Mouse (Mus musculus) megakaryocyte, embryonic 14.5 days (primary cell): Measurements from ENCODE around the gene Mamld1. TPM values are rescaled to one million over a fixed set of nuclear protein-coding genes. Genes with fewer than 3 reads are reported as not detected.

Experiments
- H3K27me3 ChIP-seq: replicated peaks from 2 replicates; pipeline ENCODE3; 2012; ENCODE audit warnings: inconsistent platforms
- H3K36me3 ChIP-seq: replicated peaks from 2 replicates; pipeline ENCODE3; 2012; ENCODE audit warnings: low read length, inconsistent platforms, mixed read lengths
- H3K4me1 ChIP-seq: 2 replicates; pipeline ENCODE4 v1.6.1; 2012; ENCODE audit warnings: inconsistent platforms
- H3K4me3 ChIP-seq: replicated peaks from 2 replicates; pipeline ENCODE3; 2012; ENCODE audit warnings: moderate library complexity, mild to moderate bottlenecking, inconsistent platforms
- H3K9me3 ChIP-seq: 2 replicates; pipeline ENCODE4 v1.6.1; 2012; ENCODE audit warnings: inconsistent platforms
- FLI1 ChIP-seq: IDR thresholded peaks from 2 replicates; pipeline ENCODE4 v1.6.1; 2012; ENCODE audit warnings: low read length, inconsistent platforms, mixed read lengths
- GATA1 ChIP-seq: IDR thresholded peaks from 3 replicates; pipeline ENCODE4 v1.6.1; 2012; ENCODE audit warnings: mixed read lengths, low read length, inconsistent platforms, borderline replicate concordance
- polyA plus RNA-seq: library from polyadenylated mRNA; stranded (reverse); fragments of >175 nt; gene quantifications from 2 replicates; pipeline ENCODE4 v1.2.3, GENCODE M21; 2012; ENCODE audit warnings: low replicate concordance; ENCODE audit not compliant: insufficient read depth

The Mamld1 gene
- polyA plus RNA-seq, 1 experiment, result not detected

DNA sequence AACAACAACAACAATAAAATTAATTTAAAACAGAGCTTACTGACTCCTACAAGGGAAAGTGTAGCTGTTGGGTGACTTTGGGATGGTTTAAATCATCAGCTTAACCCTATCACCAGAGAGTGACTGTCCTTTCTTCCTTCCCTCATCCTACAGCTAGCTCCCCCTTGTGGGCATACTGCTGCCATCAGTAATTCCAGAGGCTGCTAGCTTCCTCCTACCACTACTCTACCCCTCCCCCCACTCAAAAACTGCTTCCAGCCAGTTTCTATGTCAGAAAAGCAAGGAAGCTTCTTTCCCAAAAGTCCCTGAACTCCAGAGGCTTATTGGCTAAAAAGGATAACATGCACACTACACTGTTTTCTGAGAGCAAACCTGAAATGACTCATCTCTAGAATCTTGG, 81.4 kb downstream of the Mamld1 start:
- no peaks in the 10 kb centered on the region for H3K9me3 ChIP-seq
- TF ChIP-seq FLI1, result no peak
- no peak for TF ChIP-seq GATA1
- no peaks in the 10 kb centered on the region for H3K4me1 ChIP-seq
- no peak overlapping the region for H3K4me3 ChIP-seq
- no peaks in the 10 kb centered on the region for H3K36me3 ChIP-seq
- H3K27me3 ChIP-seq, result peaks cover 4% of the 10 kb centered on the region

DNA sequence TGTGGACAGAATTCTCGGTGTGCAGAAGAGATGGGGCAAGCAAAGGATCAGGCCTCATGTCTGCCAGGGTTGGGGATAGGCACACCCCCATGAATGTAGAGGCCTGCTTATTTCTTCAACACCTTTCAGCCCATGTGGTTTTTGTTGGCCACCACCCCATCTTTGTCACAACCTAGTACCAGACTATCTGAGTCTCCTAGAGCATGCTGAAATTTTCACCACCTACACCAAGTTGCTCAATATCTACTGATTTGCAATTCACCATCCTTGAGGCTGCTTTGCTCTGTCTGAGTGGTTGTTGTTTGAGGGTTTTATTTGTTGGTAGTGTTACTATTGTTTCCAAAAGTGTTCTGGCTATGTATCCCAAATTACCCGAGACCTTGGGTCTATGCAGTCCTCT, 91.3 kb downstream of the Mamld1 start:
- Histone ChIP-seq H3K4me3 (no peak overlapping the region), H3K4me1 (no peaks in the 10 kb centered on the region), H3K27me3 (peaks cover 39% of the 10 kb centered on the region), H3K9me3 (no peaks in the 10 kb centered on the region), H3K36me3 (no peaks in the 10 kb centered on the region)
- TF ChIP-seq GATA1, result no peak
- no peak for TF ChIP-seq FLI1

DNA sequence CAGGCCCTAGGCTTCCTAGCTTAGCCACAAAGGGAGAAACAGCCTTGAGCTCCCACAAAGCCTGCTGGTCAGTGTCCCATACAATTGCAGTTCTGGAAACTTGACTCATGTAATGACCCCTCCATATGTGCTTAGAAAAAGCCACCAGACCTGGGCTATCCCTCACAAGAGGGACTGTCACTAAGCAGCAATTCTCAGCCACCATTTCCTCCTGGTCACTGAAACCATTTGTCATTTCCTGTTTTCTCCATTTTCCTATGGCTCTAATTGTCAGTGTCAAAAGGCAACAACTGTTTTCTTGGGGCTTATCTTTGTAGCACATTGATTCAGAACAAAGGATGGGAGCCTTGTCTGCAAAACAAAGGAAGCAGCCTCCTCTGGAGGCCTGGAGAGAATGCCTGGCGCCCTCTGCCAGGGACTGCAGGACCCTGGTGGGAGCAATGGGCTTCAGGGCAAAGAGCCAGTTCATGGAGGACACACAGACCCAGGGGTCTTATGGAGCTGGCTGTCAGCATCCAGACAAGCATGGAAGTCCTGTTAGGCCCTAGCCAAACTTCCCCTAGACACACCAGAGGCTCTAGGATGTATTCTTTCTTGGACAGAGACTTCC, 99.5 kb downstream of the Mamld1 start:
- Histone ChIP-seq H3K4me3 (no peak overlapping the region), H3K4me1 (peaks cover 26% of the 10 kb centered on the region), H3K36me3 (no peaks in the 10 kb centered on the region), H3K27me3 (peaks cover 59% of the 10 kb centered on the region), H3K9me3 (no peaks in the 10 kb centered on the region)
- TF ChIP-seq GATA1 (no peak; the same call in 2 of the 3 replicates), FLI1 (no peak)

DNA sequence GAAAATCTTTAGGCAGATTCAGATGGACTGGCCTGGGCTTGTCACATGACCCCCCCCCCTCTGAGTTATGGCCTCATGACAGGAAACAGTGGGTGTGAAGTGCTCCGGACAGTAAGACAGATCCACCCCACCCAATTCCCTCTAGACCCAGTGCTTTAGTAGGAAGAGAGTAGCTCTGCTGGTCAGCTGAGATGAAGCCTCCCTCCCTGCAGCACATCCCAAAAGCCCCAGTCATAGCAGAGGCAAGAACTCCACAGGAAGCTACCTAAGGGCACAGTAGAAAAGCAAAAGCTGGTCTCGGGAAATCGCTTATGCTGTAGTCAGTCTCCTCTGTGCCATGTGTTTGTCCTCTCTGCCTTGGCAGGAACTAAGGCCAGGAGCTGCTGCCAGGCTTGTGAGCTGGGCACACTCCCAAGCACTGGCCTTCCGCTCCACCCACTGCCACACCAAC, 100.5 kb downstream of the Mamld1 start:
- Histone ChIP-seq H3K4me3 (no peak overlapping the region), H3K27me3 (peaks cover 60% of the 10 kb centered on the region), H3K4me1 (peaks cover 26% of the 10 kb centered on the region), H3K9me3 (no peaks in the 10 kb centered on the region), H3K36me3 (no peaks in the 10 kb centered on the region)
- TF ChIP-seq GATA1, result no peak
- TF ChIP-seq FLI1, result no peak

DNA sequence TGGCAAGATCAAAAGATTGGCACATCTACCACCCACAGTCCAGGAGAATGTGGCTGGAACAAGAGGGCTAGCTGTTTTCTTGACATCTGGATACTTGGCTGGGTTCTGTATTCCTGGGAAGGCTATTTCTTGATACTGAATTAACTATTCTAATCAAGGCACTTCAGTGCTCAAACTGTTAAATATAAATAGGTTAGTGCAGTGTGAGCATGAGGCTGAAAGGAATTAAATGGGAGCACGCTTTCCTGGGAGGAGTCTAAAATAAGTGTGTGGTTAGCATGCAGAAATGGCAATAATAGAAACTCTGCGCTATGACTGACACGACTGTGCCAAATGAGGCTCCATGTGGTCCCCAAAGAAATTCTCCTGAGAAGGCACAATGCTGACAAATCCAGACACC, 131.5 kb downstream of the Mamld1 start:
- Histone ChIP-seq H3K36me3 (no peaks in the 10 kb centered on the region), H3K27me3 (peaks cover 34% of the 10 kb centered on the region), H3K4me1 (peaks cover 17% of the 10 kb centered on the region), H3K9me3 (no peaks in the 10 kb centered on the region), H3K4me3 (no peak overlapping the region)
- TF ChIP-seq FLI1, result no peak
- no peak for TF ChIP-seq GATA1

DNA sequence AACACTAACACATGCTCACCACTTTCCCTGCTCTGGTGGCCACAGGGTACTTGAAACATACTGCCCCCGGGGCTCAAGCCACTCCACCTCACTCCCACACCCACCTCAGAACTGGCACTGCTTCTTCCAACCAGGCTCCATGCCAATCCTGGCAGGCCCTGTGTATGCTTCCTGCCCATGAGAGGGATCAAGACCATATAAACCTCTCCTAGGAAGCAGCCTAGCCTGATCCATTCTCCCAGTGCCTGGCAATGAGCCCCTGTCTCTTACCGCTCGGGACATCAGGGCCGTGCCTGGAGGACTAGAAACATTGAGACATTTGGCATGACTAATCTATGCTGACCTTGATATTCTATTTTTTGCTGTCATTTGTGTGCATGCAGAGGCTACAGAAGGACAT, 133.6 kb downstream of the Mamld1 start:
- Histone ChIP-seq H3K36me3 (no peaks in the 10 kb centered on the region), H3K9me3 (no peaks in the 10 kb centered on the region), H3K4me3 (no peak overlapping the region), H3K27me3 (peaks cover 39% of the 10 kb centered on the region), H3K4me1 (peaks cover 17% of the 10 kb centered on the region)
- TF ChIP-seq GATA1 (no peak), FLI1 (no peak)

DNA sequence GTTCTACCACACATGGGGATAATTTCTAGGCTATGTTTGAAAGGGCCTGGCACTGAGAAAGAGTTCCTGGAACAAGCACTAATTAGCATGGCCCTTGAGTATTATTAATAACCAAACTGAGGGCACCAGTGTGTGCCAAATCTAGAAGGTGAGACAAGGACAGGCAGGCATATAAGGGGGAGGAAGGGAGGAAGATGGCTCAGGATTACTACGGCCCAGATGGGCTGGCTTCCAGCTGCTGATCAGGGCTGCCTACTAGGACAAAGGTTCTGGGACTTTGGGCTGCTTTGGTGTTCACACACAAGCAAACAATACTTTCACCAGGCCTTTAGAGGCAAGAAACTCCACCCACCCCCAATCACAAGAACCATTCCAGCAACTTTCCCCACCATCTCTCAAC, 136.3 kb downstream of the Mamld1 start:
- no peaks in the 10 kb centered on the region for H3K9me3 ChIP-seq
- peaks cover 48% of the 10 kb centered on the region for H3K27me3 ChIP-seq
- H3K36me3 ChIP-seq, result no peaks in the 10 kb centered on the region
- peaks cover 12% of the 10 kb centered on the region for H3K4me1 ChIP-seq
- no peak overlapping the region for H3K4me3 ChIP-seq
- TF ChIP-seq FLI1 (no peak), GATA1 (no peak)

DNA sequence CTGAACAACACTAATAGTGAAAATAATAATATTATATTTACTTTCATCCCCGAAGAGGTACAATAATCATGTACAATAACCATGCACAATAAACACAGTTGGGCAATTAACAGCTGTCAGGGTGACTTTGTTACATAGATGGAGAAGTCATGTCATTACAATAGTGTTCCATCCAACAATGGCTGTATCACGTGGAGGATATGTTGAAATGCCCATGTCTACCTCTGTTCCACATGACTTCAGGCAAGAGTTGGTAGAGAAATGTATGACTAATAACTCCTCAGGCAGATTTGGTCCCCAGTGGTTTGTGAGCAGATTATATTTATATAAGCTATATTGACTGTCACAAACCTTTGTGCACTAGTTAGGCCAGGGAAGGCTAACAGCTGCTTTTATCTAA, 154.7 kb downstream of the Mamld1 start:
- Histone ChIP-seq H3K27me3 (peaks cover 5% of the 10 kb centered on the region), H3K4me3 (no peak overlapping the region), H3K9me3 (no peaks in the 10 kb centered on the region), H3K4me1 (peaks cover 7% of the 10 kb centered on the region), H3K36me3 (no peaks in the 10 kb centered on the region)
- TF ChIP-seq GATA1, result no peak
- no peak for TF ChIP-seq FLI1

Other genes with a start within 250 kb of the Mamld1 start
- 0.39 TPM in 1 of 2 replicates, not detected in the other for gene Mtm1, start 160.5 kb downstream of the Mamld1 start, polyA plus RNA-seq